Mouse (Mus musculus): ENCODE measurements around the gene Nags. TPM values are rescaled to one million over a fixed set of nuclear protein-coding genes. Genes with fewer than 3 reads are reported as not detected.

Gene Nags
- polyA plus RNA-seq, 1 experiment from 2014 or later, result not detected

- Histone ChIP-seq H3K9me3 (no peaks in the 10 kb centered on the region), H3K9ac (no peak overlapping the region), H3K36me3 (peaks cover 39% of the 10 kb centered on the region), H3K27ac (no peak overlapping the region), H3K4me2 (replicated peaks) (no peak overlapping the region), H3K4me3 (no peak overlapping the region), H3K27me3 (no peaks in the 10 kb centered on the region), H3K4me1 (peaks cover 8% of the 10 kb centered on the region)
- WGBS, result 75% methylated on average over 5 of the region's 5 CpGs
- no peak for ATAC-seq (ENCODE audit: low FRiP score, low read depth)
These were observed 14.5 kb downstream of the Nags start for GRCm38 (mm10) chr11:102159781-102160180.

- Histone ChIP-seq H3K4me3 (no peak overlapping the region), H3K27me3 (no peaks in the 10 kb centered on the region), H3K36me3 (peaks cover 90% of the 10 kb centered on the region), H3K4me1 (no peaks in the 10 kb centered on the region), H3K27ac (no peak overlapping the region), H3K4me2 (replicated peaks) (no peak overlapping the region), H3K9me3 (no peaks in the 10 kb centered on the region), H3K9ac (no peak overlapping the region)
- 21% methylated on average over 6 of the region's 6 CpGs for WGBS
- ATAC-seq (ENCODE audit: low FRiP score, low read depth), result no peak
These were observed 20.8 kb downstream of the Nags start for GRCm38 (mm10) chr11:102165971-102166722.

GRCm38 (mm10) chr11:102167539-102167938, 22.2 kb downstream of the Nags start:
- Histone ChIP-seq H3K9ac (no peak overlapping the region), H3K36me3 (peaks cover 78% of the 10 kb centered on the region), H3K9me3 (no peaks in the 10 kb centered on the region), H3K4me3 (no peak overlapping the region), H3K4me2 (replicated peaks) (no peak overlapping the region), H3K27ac (no peak overlapping the region), H3K27me3 (no peaks in the 10 kb centered on the region), H3K4me1 (no peaks in the 10 kb centered on the region)
- 87% methylated on average over 5 of the region's 5 CpGs for whole genome bisulfite sequencing
- ATAC-seq (ENCODE audit: low FRiP score, low read depth), result no peak

GRCm38 (mm10) chr11:102168689-102169088, 23.4 kb downstream of the Nags start:
- no peak overlapping the region for H3K27ac ChIP-seq
- no peak for ATAC-seq (ENCODE audit: low FRiP score, low read depth)
- 92% methylated on average over 5 of the region's 5 CpGs for WGBS
- no peak overlapping the region for H3K4me2 ChIP-seq (replicated peaks)
- H3K27me3 ChIP-seq, result no peaks in the 10 kb centered on the region
- H3K9ac ChIP-seq, result no peak overlapping the region
- H3K36me3 ChIP-seq, result peaks cover 70% of the 10 kb centered on the region
- no peaks in the 10 kb centered on the region for H3K4me1 ChIP-seq
- H3K4me3 ChIP-seq, result no peak overlapping the region
- H3K9me3 ChIP-seq, result no peaks in the 10 kb centered on the region

- no peaks in the 10 kb centered on the region for H3K27me3 ChIP-seq
- no peak overlapping the region for H3K9ac ChIP-seq
- H3K4me1 ChIP-seq, result peaks cover 23% of the 10 kb centered on the region
- peaks cover 70% of the 10 kb centered on the region for H3K36me3 ChIP-seq
- H3K4me2 ChIP-seq (replicated peaks), result no peak overlapping the region
- no peak for ATAC-seq (ENCODE audit: low FRiP score, low read depth)
- H3K4me3 ChIP-seq, result no peak overlapping the region
- H3K9me3 ChIP-seq, result no peaks in the 10 kb centered on the region
- no peak overlapping the region for H3K27ac ChIP-seq
These were observed 34.5 kb downstream of the Nags start for GRCm38 (mm10) chr11:102179836-102180235.

GRCm38 (mm10) chr11:102184253-102184645, 38.9 kb downstream of the Nags start:
- peaks cover 25% of the 10 kb centered on the region for H3K4me1 ChIP-seq
- no peaks in the 10 kb centered on the region for H3K9me3 ChIP-seq
- H3K4me3 ChIP-seq, result peak overlapping the region; percentile 92
- peak overlapping the region; percentile 91 for H3K9ac ChIP-seq
- H3K27me3 ChIP-seq, result no peaks in the 10 kb centered on the region
- peak overlapping the region; percentile 93 for H3K27ac ChIP-seq
- peaks cover 34% of the 10 kb centered on the region for H3K36me3 ChIP-seq
- WGBS, result 3% methylated on average over 7 of the region's 7 CpGs
- peak overlapping the region; percentile 76 for H3K4me2 ChIP-seq (replicated peaks)
- ATAC-seq (ENCODE audit: low FRiP score, low read depth), result no peak

GRCm38 (mm10) chr11:102184646-102185495, 39.6 kb downstream of the Nags start, which contains the start of gene Lsm12:
Gene Lsm12, minus strand, starts transcription at chr11:102185296.
- Histone ChIP-seq H3K4me2 (replicated peaks) (peak within 1 kb of the TSS; percentile 76), H3K36me3 (peaks cover 28% of the 10 kb centered on the region), H3K27ac (peak within 1 kb of the TSS; percentile 93), H3K9ac (peak within 1 kb of the TSS; percentile 91), H3K9me3 (no peaks in the 10 kb centered on the region), H3K4me1 (peaks cover 23% of the 10 kb centered on the region), H3K27me3 (no peaks in the 10 kb centered on the region), H3K4me3 (peak within 1 kb of the TSS; percentile 92)
- peak; percentile 85 for ATAC-seq (ENCODE audit: low FRiP score, low read depth)
- WGBS, result under 1% methylated on average over 70 of the region's 70 CpGs

- H3K4me3 ChIP-seq, result peak overlapping the region; percentile 92
- no peaks in the 10 kb centered on the region for H3K27me3 ChIP-seq
- ATAC-seq (ENCODE audit: low FRiP score, low read depth), result no peak
- no peaks in the 10 kb centered on the region for H3K9me3 ChIP-seq
- H3K4me2 ChIP-seq (replicated peaks), result peak overlapping the region; percentile 76
- no peak overlapping the region; the same call in 1 of the 2 replicates for H3K27ac ChIP-seq
- peaks cover 25% of the 10 kb centered on the region for H3K4me1 ChIP-seq
- H3K9ac ChIP-seq, result no peak overlapping the region
- 42% methylated on average over 3 of the region's 3 CpGs for WGBS
- H3K36me3 ChIP-seq, result peaks cover 21% of the 10 kb centered on the region
These were observed 40.4 kb downstream of the Nags start for GRCm38 (mm10) chr11:102185677-102186076.

- H3K27me3 ChIP-seq, result no peaks in the 10 kb centered on the region
- no peak for ATAC-seq (ENCODE audit: low FRiP score, low read depth)
- H3K27ac ChIP-seq, result no peak overlapping the region
- no peak overlapping the region for H3K9ac ChIP-seq
- H3K9me3 ChIP-seq, result no peaks in the 10 kb centered on the region
- 81% methylated on average over 1 of the region's 1 CpGs for WGBS
- no peak overlapping the region for H3K4me2 ChIP-seq (replicated peaks)
- H3K4me3 ChIP-seq, result no peak overlapping the region
- peaks cover 15% of the 10 kb centered on the region for H3K36me3 ChIP-seq
- H3K4me1 ChIP-seq, result peaks cover 31% of the 10 kb centered on the region
These were observed 40.9 kb downstream of the Nags start for GRCm38 (mm10) chr11:102186235-102186634.

- peak overlapping the region; percentile 91 for H3K4me2 ChIP-seq (replicated peaks)
- no peaks in the 10 kb centered on the region for H3K9me3 ChIP-seq
- no peaks in the 10 kb centered on the region for H3K27me3 ChIP-seq
- no peak overlapping the region for H3K27ac ChIP-seq
- peaks cover 22% of the 10 kb centered on the region for H3K4me1 ChIP-seq
- ATAC-seq (ENCODE audit: low FRiP score, low read depth), result no peak
- peaks cover 16% of the 10 kb centered on the region for H3K36me3 ChIP-seq
- H3K9ac ChIP-seq, result peak overlapping the region; percentile 79; the same call in 1 of the 2 replicates
- WGBS, result 69% methylated on average over 6 of the region's 6 CpGs
- peak overlapping the region; percentile 70 for H3K4me3 ChIP-seq
These were observed 43.7 kb downstream of the Nags start for GRCm38 (mm10) chr11:102188980-102189379.

- Histone ChIP-seq H3K4me1 (peaks cover 19% of the 10 kb centered on the region), H3K4me2 (replicated peaks) (peak within 1 kb of the TSS; percentile 91), H3K27ac (peak within 1 kb of the TSS; percentile 69), H3K36me3 (peaks cover 24% of the 10 kb centered on the region), H3K27me3 (no peaks in the 10 kb centered on the region), H3K9me3 (no peaks in the 10 kb centered on the region), H3K9ac (peak within 1 kb of the TSS; percentile 79), H3K4me3 (peak within 1 kb of the TSS; percentile 70)
- 2% methylated on average over 50 of the region's 50 CpGs for WGBS
- ATAC-seq (ENCODE audit: low FRiP score, low read depth), result peak; percentile 89
These were observed 44.4 kb downstream of the Nags start, which contains the start of gene G6pc3 for GRCm38 (mm10) chr11:102189461-102190436. Gene G6pc3, plus strand, starts transcription at chr11:102189620.

All from limb, embryonic 13.5 days (tissue).